Mouse (Mus musculus) splenic B cell, adult 2 months (primary cell): Measurements from ENCODE around the gene Slc25a24.
A peak's percentile ranks its signal among the peaks of the same experiment; 100 is the strongest.

ENCODE experiments used
- DNase-seq: peaks from one replicate; pipeline ENCODE4 v3.0.0-alpha.2; 2011; ENCODE audit warnings: low read depth, low spot score
- H3K27me3 ChIP-seq: 2 replicates; pipeline ENCODE4 v1.6.1; 2012; ENCODE audit warnings: mild to moderate bottlenecking, low read length, moderate library complexity, mixed read lengths; ENCODE audit not compliant: control insufficient read depth, poor library complexity, insufficient read depth, severe bottlenecking
- H3K36me3 ChIP-seq: 2 replicates; pipeline ENCODE4 v1.6.1; 2012; ENCODE audit warnings: mild to moderate bottlenecking, low read length, moderate library complexity, mixed read lengths; ENCODE audit not compliant: control insufficient read depth, poor library complexity, insufficient read depth, severe bottlenecking

Gene Slc25a24

GRCm38 (mm10) chr3:109152561-109152960 lies 29.6 kb downstream of the Slc25a24 start:
- no peaks in the 10 kb centered on the region for H3K27me3 ChIP-seq
- no peak for DNase-seq
- H3K36me3 ChIP-seq: no peaks in the 10 kb centered on the region

GRCm38 (mm10) chr3:109153410-109153809 lies 30.5 kb downstream of the Slc25a24 start:
- Histone ChIP-seq H3K36me3 (no peaks in the 10 kb centered on the region), H3K27me3 (no peaks in the 10 kb centered on the region)
- no peak for DNase-seq

- H3K36me3 ChIP-seq: no peaks in the 10 kb centered on the region
Measured at GRCm38 (mm10) chr3:109155926-109156669, 33.1 kb downstream of the Slc25a24 start.

GRCm38 (mm10) chr3:109157481-109157880 lies 34.5 kb downstream of the Slc25a24 start:
- Histone ChIP-seq H3K36me3 (no peaks in the 10 kb centered on the region), H3K27me3 (no peaks in the 10 kb centered on the region)
- DNase-seq: no peak

More at GRCm38 (mm10) chr3:109155926-109156669, 33.1 kb downstream of the Slc25a24 start:
- no peak for DNase-seq
- H3K27me3 ChIP-seq: no peaks in the 10 kb centered on the region

GRCm38 (mm10) chr3:109164088-109164487 lies 41.1 kb downstream of the Slc25a24 start:
- H3K27me3 ChIP-seq: no peaks in the 10 kb centered on the region
- H3K36me3 ChIP-seq: no peaks in the 10 kb centered on the region; the same call in 1 of the 2 replicates
- no peak for DNase-seq

GRCm38 (mm10) chr3:109164644-109165043 lies 41.7 kb downstream of the Slc25a24 start:
- no peaks in the 10 kb centered on the region for H3K27me3 ChIP-seq
- DNase-seq: no peak
- H3K36me3 ChIP-seq: no peaks in the 10 kb centered on the region; the same call in 1 of the 2 replicates

- DNase-seq: no peak
- no peaks in the 10 kb centered on the region for H3K27me3 ChIP-seq
- no peaks in the 10 kb centered on the region; the same call in 1 of the 2 replicates for H3K36me3 ChIP-seq
Measured at GRCm38 (mm10) chr3:109165214-109165829, 42.4 kb downstream of the Slc25a24 start.

GRCm38 (mm10) chr3:109169121-109169520 lies 46.2 kb downstream of the Slc25a24 start:
- no peaks in the 10 kb centered on the region; the same call in 1 of the 2 replicates for H3K36me3 ChIP-seq

GRCm38 (mm10) chr3:109171070-109171778 lies 48.3 kb downstream of the Slc25a24 start:
- DNase-seq: peak; percentile 66
- Histone ChIP-seq H3K36me3 (no peaks in the 10 kb centered on the region), H3K27me3 (no peaks in the 10 kb centered on the region)

More at GRCm38 (mm10) chr3:109169121-109169520, 46.2 kb downstream of the Slc25a24 start:
- H3K27me3 ChIP-seq: no peaks in the 10 kb centered on the region
- no peak for DNase-seq

GRCm38 (mm10) chr3:109174394-109174793 lies 51.4 kb downstream of the Slc25a24 start:
- no peaks in the 10 kb centered on the region for H3K36me3 ChIP-seq
- no peak for DNase-seq
- no peaks in the 10 kb centered on the region for H3K27me3 ChIP-seq

- no peaks in the 10 kb centered on the region for H3K27me3 ChIP-seq
- no peak for DNase-seq
- no peaks in the 10 kb centered on the region for H3K36me3 ChIP-seq
Measured at GRCm38 (mm10) chr3:109178705-109179104, 55.8 kb downstream of the Slc25a24 start.

- no peaks in the 10 kb centered on the region for H3K36me3 ChIP-seq
- DNase-seq: no peak
- H3K27me3 ChIP-seq: no peaks in the 10 kb centered on the region
Measured at GRCm38 (mm10) chr3:109179528-109180076, 56.7 kb downstream of the Slc25a24 start.

GRCm38 (mm10) chr3:109196166-109196565 lies 73.2 kb downstream of the Slc25a24 start:
- DNase-seq: no peak
- Histone ChIP-seq H3K27me3 (no peaks in the 10 kb centered on the region), H3K36me3 (no peaks in the 10 kb centered on the region)

- Histone ChIP-seq H3K36me3 (no peaks in the 10 kb centered on the region), H3K27me3 (no peaks in the 10 kb centered on the region)
- no peak for DNase-seq
Measured at GRCm38 (mm10) chr3:109199280-109199679, 76.3 kb downstream of the Slc25a24 start.

GRCm38 (mm10) chr3:109212322-109212721 lies 89.4 kb downstream of the Slc25a24 start:
- no peaks in the 10 kb centered on the region for H3K27me3 ChIP-seq
- H3K36me3 ChIP-seq: no peaks in the 10 kb centered on the region
- DNase-seq: no peak
